Mouse (Mus musculus): ENCODE measurements around the gene Pbx1. TPM values are rescaled to one million over a fixed set of nuclear protein-coding genes. Genes with fewer than 3 reads are reported as not detected.
A peak's percentile ranks its signal among the peaks of the same experiment; 100 is the strongest.

The Pbx1 gene
- polyA plus RNA-seq, 1 experiment, result 141 TPM

- TF ChIP-seq POLR2A (IDR thresholded peaks at IDR 0.05; ENCODE audit: borderline replicate concordance, extremely low read depth, insufficient read depth, insufficient read length, poor library complexity, severe bottlenecking) (no peak), CTCF (IDR thresholded peaks at IDR 0.05; ENCODE audit: borderline replicate concordance, extremely low read depth, insufficient read depth, insufficient read length) (no peak)
- no peak for DNase-seq (ENCODE audit: low read depth)
Observed at GRCm38 (mm10) chr1:168179691-168180090, 252.4 kb downstream of the Pbx1 start.

- TF ChIP-seq CTCF (IDR thresholded peaks at IDR 0.05; ENCODE audit: borderline replicate concordance, extremely low read depth, insufficient read depth, insufficient read length) (no peak), POLR2A (IDR thresholded peaks at IDR 0.05; ENCODE audit: borderline replicate concordance, extremely low read depth, insufficient read depth, insufficient read length, poor library complexity, severe bottlenecking) (no peak)
Observed at GRCm38 (mm10) chr1:168178611-168179010, 253.5 kb downstream of the Pbx1 start.

DNA sequence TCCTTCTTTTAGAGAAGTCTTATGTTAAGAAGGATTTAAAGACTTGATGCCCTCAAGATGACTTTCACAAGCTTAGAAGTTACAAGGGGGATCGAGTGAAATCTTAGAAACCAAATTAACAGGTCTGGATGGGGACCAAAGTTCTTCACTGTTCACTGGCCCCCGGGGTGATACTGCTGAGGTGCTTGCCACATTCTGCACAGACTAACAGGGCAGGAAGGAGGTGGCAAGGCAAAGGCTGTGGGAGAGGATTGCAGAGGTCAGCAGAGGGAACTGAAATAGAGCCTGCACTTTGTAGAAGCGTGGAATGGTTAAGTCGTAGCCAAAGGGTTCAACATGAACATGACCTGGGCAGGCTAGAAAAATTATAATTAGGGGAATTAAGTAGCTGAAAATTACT is 256.5 kb downstream of the Pbx1 start:
- TF ChIP-seq CTCF (IDR thresholded peaks at IDR 0.05; ENCODE audit: borderline replicate concordance, extremely low read depth, insufficient read depth, insufficient read length) (no peak), POLR2A (IDR thresholded peaks at IDR 0.05; ENCODE audit: borderline replicate concordance, extremely low read depth, insufficient read depth, insufficient read length, poor library complexity, severe bottlenecking) (no peak)
- no peak for DNase-seq (ENCODE audit: low read depth)

More at GRCm38 (mm10) chr1:168178611-168179010, 253.5 kb downstream of the Pbx1 start:
- DNase-seq (ENCODE audit: low read depth), result no peak

DNA sequence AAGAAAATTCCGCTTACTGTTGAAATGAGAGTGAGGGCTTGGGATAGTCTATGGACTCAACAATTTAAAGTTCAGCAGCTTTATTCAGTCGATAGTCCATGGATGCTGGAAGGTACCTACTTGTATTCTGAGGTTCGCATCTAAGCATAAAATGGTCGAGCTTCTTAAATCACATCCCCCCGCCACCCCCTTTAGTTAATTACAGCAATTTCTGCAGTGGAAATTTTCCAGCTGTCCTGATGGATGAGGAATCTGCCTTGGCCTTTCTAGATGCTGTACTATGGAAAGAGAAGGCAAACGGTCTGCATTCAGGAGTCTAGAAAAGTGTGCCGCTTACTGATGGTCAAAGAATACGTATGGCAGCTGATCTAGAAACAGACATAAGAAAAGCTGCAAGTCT is 262.3 kb downstream of the Pbx1 start:
- TF ChIP-seq CTCF (IDR thresholded peaks at IDR 0.05; ENCODE audit: borderline replicate concordance, extremely low read depth, insufficient read depth, insufficient read length) (no peak), POLR2A (IDR thresholded peaks at IDR 0.05; ENCODE audit: borderline replicate concordance, extremely low read depth, insufficient read depth, insufficient read length, poor library complexity, severe bottlenecking) (no peak)
- DNase-seq (ENCODE audit: low read depth), result peak; percentile 73

GRCm38 (mm10) chr1:168169052-168169779 is 262.9 kb downstream of the Pbx1 start:
- DNase-seq (ENCODE audit: low read depth), result peak; percentile 91

DNA sequence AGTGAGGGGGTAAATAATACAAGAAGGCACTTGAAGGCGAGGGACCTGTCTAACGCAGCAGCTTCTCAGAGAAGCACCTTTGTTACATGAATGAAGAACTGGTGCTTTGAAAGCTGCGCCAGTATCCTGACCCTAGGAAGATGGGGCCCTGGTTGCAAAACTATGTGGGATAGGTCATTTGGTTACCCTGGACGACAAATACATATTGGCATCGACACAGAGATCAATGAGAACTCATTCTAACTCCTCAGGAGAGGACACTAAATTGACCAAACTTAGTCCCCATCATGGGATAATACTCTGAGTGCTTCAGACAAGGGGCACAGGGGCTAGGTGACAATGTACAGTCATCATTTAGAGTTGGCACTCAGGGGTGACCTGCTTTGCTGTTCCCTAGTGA is 264.3 kb downstream of the Pbx1 start:
- no peak for TF ChIP-seq CTCF (IDR thresholded peaks at IDR 0.05; ENCODE audit: borderline replicate concordance, extremely low read depth, insufficient read depth, insufficient read length)
- TF ChIP-seq POLR2A (IDR thresholded peaks at IDR 0.05; ENCODE audit: borderline replicate concordance, extremely low read depth, insufficient read depth, insufficient read length, poor library complexity, severe bottlenecking), result no peak
- no peak for DNase-seq (ENCODE audit: low read depth)

More at GRCm38 (mm10) chr1:168169052-168169779, 262.9 kb downstream of the Pbx1 start:
- TF ChIP-seq CTCF (IDR thresholded peaks at IDR 0.05; ENCODE audit: borderline replicate concordance, extremely low read depth, insufficient read depth, insufficient read length) (no peak), POLR2A (IDR thresholded peaks at IDR 0.05; ENCODE audit: borderline replicate concordance, extremely low read depth, insufficient read depth, insufficient read length, poor library complexity, severe bottlenecking) (no peak)

- no peak for DNase-seq (ENCODE audit: low read depth)
- TF ChIP-seq CTCF (IDR thresholded peaks at IDR 0.05; ENCODE audit: borderline replicate concordance, extremely low read depth, insufficient read depth, insufficient read length) (no peak), POLR2A (IDR thresholded peaks at IDR 0.05; ENCODE audit: borderline replicate concordance, extremely low read depth, insufficient read depth, insufficient read length, poor library complexity, severe bottlenecking) (no peak)
Observed at GRCm38 (mm10) chr1:168166841-168167240, 265.2 kb downstream of the Pbx1 start.

DNA sequence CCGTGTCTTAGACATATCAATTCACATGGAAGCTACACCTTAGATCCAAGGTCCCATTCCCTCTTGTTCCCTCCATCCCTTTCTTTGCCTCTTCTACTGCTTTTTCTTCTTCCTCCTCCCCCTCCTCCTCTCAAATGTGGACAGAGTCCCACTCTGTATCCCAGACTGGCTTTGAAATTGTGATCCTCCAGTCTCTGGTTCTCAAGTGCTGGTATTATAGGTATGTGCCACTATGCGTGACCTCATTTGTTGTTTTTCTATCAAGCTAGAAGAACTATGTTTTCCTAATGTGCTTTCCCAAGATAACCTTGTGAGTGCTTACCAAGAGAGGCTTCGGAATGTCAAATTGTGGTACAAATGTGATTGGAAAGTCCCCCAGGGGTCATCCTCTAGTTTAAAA is 267.1 kb downstream of the Pbx1 start:
- DNase-seq (ENCODE audit: low read depth), result no peak
- TF ChIP-seq POLR2A (IDR thresholded peaks at IDR 0.05; ENCODE audit: borderline replicate concordance, extremely low read depth, insufficient read depth, insufficient read length, poor library complexity, severe bottlenecking) (no peak), CTCF (IDR thresholded peaks at IDR 0.05; ENCODE audit: borderline replicate concordance, extremely low read depth, insufficient read depth, insufficient read length) (no peak)

DNA sequence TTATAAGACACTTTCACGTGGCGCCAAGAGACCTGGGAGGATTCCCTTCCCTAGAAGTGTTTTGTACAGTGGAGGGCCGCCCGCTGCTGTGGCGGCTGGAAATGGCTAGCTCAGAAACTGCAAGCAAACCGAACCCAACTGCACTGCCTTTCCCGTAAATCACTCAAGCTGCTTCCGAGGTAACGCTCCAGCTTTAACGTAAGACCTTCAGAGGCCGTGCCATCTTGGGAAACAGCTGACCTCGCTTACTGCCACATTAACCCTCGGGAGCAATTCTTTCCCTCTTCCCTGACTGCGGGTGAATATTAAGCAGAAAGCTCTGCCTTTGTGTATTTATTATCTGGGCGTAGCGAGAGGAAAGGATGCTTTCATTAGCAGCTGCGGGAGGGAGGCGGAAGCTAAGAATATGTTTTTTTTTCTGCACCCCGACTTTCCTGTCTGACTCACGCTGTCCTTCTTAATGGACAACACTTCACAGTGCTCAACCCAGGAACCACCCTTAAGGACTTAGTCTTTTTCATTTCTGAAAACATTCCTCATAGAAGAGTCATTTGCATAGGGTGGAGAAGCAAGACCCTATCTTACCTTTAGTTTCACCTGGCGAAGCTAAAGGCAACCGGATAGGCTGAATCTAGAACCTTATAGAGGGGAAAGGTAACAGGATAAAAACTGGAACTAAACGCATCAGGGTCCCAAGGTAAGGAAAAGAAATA is 268.4 kb downstream of the Pbx1 start:
- TF ChIP-seq CTCF (IDR thresholded peaks at IDR 0.05; ENCODE audit: borderline replicate concordance, extremely low read depth, insufficient read depth, insufficient read length), result no peak
- no peak for TF ChIP-seq POLR2A (IDR thresholded peaks at IDR 0.05; ENCODE audit: borderline replicate concordance, extremely low read depth, insufficient read depth, insufficient read length, poor library complexity, severe bottlenecking)
- peak; percentile 78 for DNase-seq (ENCODE audit: low read depth)

DNA sequence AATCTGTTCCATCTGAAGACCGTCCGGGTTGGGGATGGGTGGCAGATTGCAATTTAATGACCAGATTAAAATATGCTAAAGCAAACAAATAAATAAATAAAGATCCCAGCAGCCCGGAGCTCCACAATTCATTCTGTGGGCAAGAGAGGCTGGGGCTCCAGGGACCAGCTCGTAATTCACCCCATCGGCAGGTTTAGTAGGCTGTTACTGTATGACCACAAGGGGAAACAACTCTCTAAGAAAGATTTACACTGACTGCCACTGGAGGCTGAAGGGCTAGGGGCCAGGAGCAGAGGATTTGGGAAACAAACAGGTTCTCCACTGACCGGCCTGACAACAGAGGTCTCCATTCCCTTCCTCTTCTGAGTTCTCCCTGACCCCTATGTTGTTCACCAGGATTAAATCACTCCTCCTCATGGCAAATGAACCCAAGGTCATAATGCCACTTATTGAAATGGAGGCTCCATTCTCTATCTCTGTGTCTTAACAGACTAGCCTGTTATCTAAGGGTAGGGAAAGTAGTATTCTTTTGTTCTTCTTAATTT is 292.9 kb downstream of the Pbx1 start:
- DNase-seq (ENCODE audit: low read depth), result no peak
- TF ChIP-seq POLR2A (IDR thresholded peaks at IDR 0.05; ENCODE audit: borderline replicate concordance, extremely low read depth, insufficient read depth, insufficient read length, poor library complexity, severe bottlenecking), result no peak
- no peak for TF ChIP-seq CTCF (IDR thresholded peaks at IDR 0.05; ENCODE audit: borderline replicate concordance, extremely low read depth, insufficient read depth, insufficient read length)

GRCm38 (mm10) chr1:168138669-168139068 is 293.4 kb downstream of the Pbx1 start:
- TF ChIP-seq POLR2A (IDR thresholded peaks at IDR 0.05; ENCODE audit: borderline replicate concordance, extremely low read depth, insufficient read depth, insufficient read length, poor library complexity, severe bottlenecking), result no peak
- TF ChIP-seq CTCF (IDR thresholded peaks at IDR 0.05; ENCODE audit: borderline replicate concordance, extremely low read depth, insufficient read depth, insufficient read length), result no peak
- no peak for DNase-seq (ENCODE audit: low read depth)

Data from brain, embryonic 14.5 days (tissue).